Mouse (Mus musculus) myocyte (in vitro differentiated cells): Measurements from ENCODE around the gene Gm10518.

Experiments
- CEBPB ChIP-seq: IDR thresholded peaks from 2 replicates; pipeline ENCODE4 v1.6.1; 2011; ENCODE audit warnings: mild to moderate bottlenecking, moderate library complexity; ENCODE audit not compliant: poor library complexity, insufficient read depth, severe bottlenecking
- E2F4 ChIP-seq: IDR thresholded peaks from one replicate; pipeline ENCODE4 v1.6.1; 2011; ENCODE audit warnings: mild to moderate bottlenecking, control low read depth, moderate library complexity; ENCODE audit not compliant: insufficient read depth
- MAX ChIP-seq: IDR thresholded peaks from one replicate; pipeline ENCODE4 v1.6.1; 2011; ENCODE audit warnings: low read depth, mild to moderate bottlenecking, control low read depth
- MYOD1 ChIP-seq, 3 experiments: IDR thresholded peaks; one replicate each; pipeline ENCODE4 v1.6.1; 2011; ENCODE audit warnings: control low read depth in 2 of 3, low read depth in 2 of 3, mild to moderate bottlenecking in 2 of 3, moderate library complexity in 1 of 3; ENCODE audit not compliant: insufficient read length in 2 of 3, control insufficient read depth in 1 of 3
- MYOG ChIP-seq, 3 experiments: IDR thresholded peaks; one replicate each; pipeline ENCODE4 v1.6.1; 2011; ENCODE audit warnings: control low read depth in 2 of 3, low read depth in 2 of 3, mild to moderate bottlenecking in 2 of 3; ENCODE audit not compliant: insufficient read length in 2 of 3, control insufficient read depth in 1 of 3, insufficient read depth in 1 of 3
- POLR2A ChIP-seq: IDR thresholded peaks from one replicate; pipeline ENCODE4 v1.6.1; 2011; ENCODE audit warnings: low read depth, mild to moderate bottlenecking, control low read depth, moderate library complexity; ENCODE audit not compliant: insufficient read length
- POLR2AphosphoS2 ChIP-seq: IDR thresholded peaks from one replicate; pipeline ENCODE4 v1.6.1; 2011; ENCODE audit warnings: low read depth, control low read depth; ENCODE audit not compliant: insufficient read length
- REST ChIP-seq: IDR thresholded peaks from one replicate; pipeline ENCODE4 v1.6.1; 2011; ENCODE audit warnings: mild to moderate bottlenecking, control low read depth, moderate library complexity; ENCODE audit not compliant: insufficient read depth, insufficient read length
- SRF ChIP-seq: IDR thresholded peaks from one replicate; pipeline ENCODE4 v1.6.1; 2011; ENCODE audit warnings: low read depth; ENCODE audit not compliant: control insufficient read depth, insufficient read length
- TCF12 ChIP-seq: IDR thresholded peaks from one replicate; pipeline ENCODE4 v1.6.1; 2011; ENCODE audit warnings: mild to moderate bottlenecking, control low read depth; ENCODE audit not compliant: poor library complexity, insufficient read depth, severe bottlenecking
- TCF3 ChIP-seq: IDR thresholded peaks from one replicate; pipeline ENCODE4 v1.6.1; 2011; ENCODE audit warnings: low read depth, control low read depth; ENCODE audit not compliant: insufficient read length
- USF1 ChIP-seq: IDR thresholded peaks from one replicate; pipeline ENCODE4 v1.6.1; 2011; ENCODE audit warnings: low read depth, mild to moderate bottlenecking, control low read depth, moderate library complexity

DNA sequence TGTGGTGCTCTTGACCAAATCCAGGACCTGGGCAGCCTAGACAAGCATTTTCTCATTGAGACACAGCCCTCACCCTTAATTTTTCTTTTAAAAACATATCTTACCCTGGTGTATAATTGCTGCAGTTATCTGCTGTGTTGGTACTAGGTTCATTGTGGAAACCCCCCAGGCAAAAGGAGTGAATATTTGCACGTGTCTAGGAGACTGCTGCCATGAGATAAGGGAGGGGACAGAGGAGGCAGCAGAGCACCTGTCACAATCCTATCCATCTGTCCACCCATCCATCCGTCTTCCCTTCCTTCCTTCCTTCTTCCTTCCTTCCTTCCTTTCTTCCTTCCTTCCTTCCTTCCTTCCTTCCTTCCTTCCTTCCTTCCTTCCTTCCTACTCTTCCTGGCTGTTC is 10.2 kb downstream of the Gm10518 start:
- TF ChIP-seq POLR2A (no peak), CEBPB (no peak), MYOD1 (IDR thresholded peaks at IDR 0.05; ENCODE audit: control insufficient read depth in 1 of 3, insufficient read length in 2 of 3, low read depth in 2 of 3) (no peak), USF1 (no peak), MAX (no peak), REST (no peak), E2F4 (no peak), TCF3 (no peak), MYOG (IDR thresholded peaks at IDR 0.05; ENCODE audit: control insufficient read depth in 1 of 3, insufficient read depth in 1 of 3, insufficient read length in 2 of 3, low read depth in 2 of 3) (no peak), TCF12 (no peak), SRF (no peak), POLR2AphosphoS2 (no peak)
